Mouse (Mus musculus): ENCODE measurements around the gene Btbd35f30. TPM values are rescaled to one million over a fixed set of nuclear protein-coding genes. Genes with fewer than 3 reads are reported as not detected.
"Not testable (repeated sequence)": the region's sequence is repeated elsewhere in the genome, so short reads cannot be mapped to it uniquely, and the experiment has no call there.

The Btbd35f30 gene
- polyA plus RNA-seq (2016; fragmentation: Nextera tagmentation; extraction: Ambion mirVana), result not detected in 2 replicates

DNA sequence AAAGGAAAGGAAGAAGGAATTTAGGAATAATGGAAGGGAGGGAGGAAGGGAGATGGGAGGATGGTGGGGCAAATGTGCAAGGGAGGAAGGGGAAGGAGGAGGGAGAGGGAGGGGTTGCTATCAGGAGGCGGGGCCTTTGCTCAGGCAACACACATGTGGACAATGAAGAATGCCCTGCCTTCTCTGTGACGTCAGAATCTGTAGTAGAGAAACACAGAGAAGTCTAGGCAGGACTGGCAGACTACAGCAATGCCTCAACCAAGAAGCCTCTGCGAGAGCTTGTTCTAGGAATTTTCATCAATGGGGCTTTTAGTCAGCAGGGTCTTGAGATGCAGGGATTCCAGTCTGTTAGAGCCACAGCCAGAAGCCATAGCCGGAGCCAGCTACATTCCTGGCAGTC, at the start of gene Btbd35f30:
Gene Btbd35f30 (plus strand): TSS at position 301 of the 400 bp plus-strand sequence.
- WGBS (ENCODE audit: insufficient replicate concordance), result no CpG with 5 or more reads among the region's 4 CpGs
- H3K27ac ChIP-seq; H3K4me1 ChIP-seq; H3K9ac ChIP-seq; H3K4me3 ChIP-seq; H3K4me2 ChIP-seq; ATAC-seq; H3K36me3 ChIP-seq; H3K27me3 ChIP-seq (replicated peaks); H3K9me3 ChIP-seq (replicated peaks): not testable (repeated sequence)

DNA sequence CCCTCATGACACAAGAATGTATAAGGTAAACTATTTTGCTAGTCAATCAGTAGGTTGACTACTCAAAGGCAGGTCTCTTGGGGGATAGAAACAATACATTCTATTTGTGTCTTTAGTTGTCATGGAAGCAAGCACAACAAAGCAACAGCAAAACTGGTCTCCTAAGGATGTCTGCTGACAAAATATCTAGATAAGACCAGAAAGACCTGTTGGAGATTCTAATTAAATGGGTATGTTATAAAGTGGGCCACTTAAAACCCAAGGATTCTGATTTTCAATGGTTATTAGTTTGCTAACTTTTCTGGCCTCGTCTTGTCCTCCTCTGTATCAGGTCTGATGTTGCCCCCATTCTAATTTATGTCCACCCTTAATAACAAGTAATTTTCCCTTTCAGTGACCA, 47.0 kb downstream of the Btbd35f30 start, which contains the start of gene Gm21789:
Gene Gm21789 (plus strand): TSS at position 301 of the 400 bp plus-strand sequence.
- WGBS (ENCODE audit: insufficient replicate concordance), result no CpG with 5 or more reads among the region's 1 CpGs
- H3K4me1 ChIP-seq; H3K9me3 ChIP-seq (replicated peaks); H3K36me3 ChIP-seq; H3K27ac ChIP-seq; ATAC-seq; H3K27me3 ChIP-seq (replicated peaks); H3K4me2 ChIP-seq; H3K9ac ChIP-seq; H3K4me3 ChIP-seq: not testable (repeated sequence)

Other genes starting within 250 kb of the Btbd35f30 start
- gene Gm5926, start 243.9 kb upstream of the Btbd35f30 start, polyA plus RNA-seq (2016; fragmentation: Nextera tagmentation; extraction: Ambion mirVana), result not detected in 2 replicates
- not detected in 2 replicates for gene Btbd35f21, start 168.5 kb upstream of the Btbd35f30 start, polyA plus RNA-seq (2016; fragmentation: Nextera tagmentation; extraction: Ambion mirVana)
- not detected in 2 replicates for gene Gm21789, start 47.1 kb downstream of the Btbd35f30 start, polyA plus RNA-seq (2016; fragmentation: Nextera tagmentation; extraction: Ambion mirVana)
- gene Btbd35f5, start 79.3 kb downstream of the Btbd35f30 start, polyA plus RNA-seq (2016; fragmentation: Nextera tagmentation; extraction: Ambion mirVana), result not detected in 2 replicates

Measured in liver, embryonic 12.5 days (tissue).